Mouse (Mus musculus) gastrocnemius, adult 18-20 months (tissue): ENCODE measurements around the gene Flii. TPM values are rescaled to one million over a fixed set of nuclear protein-coding genes. Genes with fewer than 3 reads are reported as not detected.

Source experiments
- microRNA-seq: library from miRNA; unstranded; fragments of <30 nt; microRNA quantifications from one replicate; pipeline ENCODE4 v1.2.0, GENCODE M21; 2021
- total RNA-seq, 2 experiments: library from RNA; stranded (reverse); gene quantifications; 2 replicates each; pipeline ENCODE4 v1.2.3; 2021

Gene Flii
- total RNA-seq, 2 experiments from 2014 or later, result 108 to 113 TPM

Small RNA genes lying within 50 kb of the gene (microRNA-seq; reads per million reads assigned to microRNA genes)
- gene Mir5100, result 2.7 reads per million

Other genes starting within 250 kb of the Flii start
- 100 to 1,000 TPM; 125 to 130 TPM for gene Alkbh5, start 190.9 kb downstream of the Flii start, total RNA-seq
- gene Llgl1, start 27.5 kb downstream of the Flii start, total RNA-seq, result 1 to 10 TPM; 8.9 to 9.2 TPM
- gene Mief2, start 1.1 kb upstream of the Flii start, total RNA-seq, result 10 to 100 TPM; 75.2 to 94.4 TPM
- gene Top3a, start 50.1 kb upstream of the Flii start, total RNA-seq, result 1 to 10 TPM; 3.7 to 5.0 TPM
- 10 to 100 TPM; 18.4 to 18.5 TPM for gene Smcr8, start 50.3 kb upstream of the Flii start, total RNA-seq
- gene Shmt1, start 84.5 kb upstream of the Flii start, total RNA-seq, result 10 to 100 TPM; 10.6 to 13.9 TPM
- 10 to 100 TPM; 21.0 to 21.5 TPM for gene Dhrs7b, start 103.4 kb upstream of the Flii start, total RNA-seq
- gene Tmem11, start 152.0 kb upstream of the Flii start, total RNA-seq, result 10 to 100 TPM; 41.0 to 42.9 TPM
- 10 to 100 TPM in 1 of 2 experiments, 1 to 10 TPM in 1; 8.2 to 10.3 TPM for gene Natd1, start 187.5 kb upstream of the Flii start, total RNA-seq
- gene Map2k3, start 204.8 kb upstream of the Flii start, total RNA-seq, result 100 to 1,000 TPM; 105 to 173 TPM